Mouse (Mus musculus): Measurements from ENCODE around the gene Kcng1.
A peak's percentile ranks its signal among the peaks of the same experiment; 100 is the strongest.

Gene Kcng1

GRCm38 (mm10) chr2:168259046-168259445 lies 22.5 kb downstream of the Kcng1 start:
- DNase-seq: no peak

- no peak for DNase-seq
Measured at GRCm38 (mm10) chr2:168257188-168257587, 24.3 kb downstream of the Kcng1 start.

- no peak for DNase-seq
Measured at GRCm38 (mm10) chr2:168256506-168256905, 25.0 kb downstream of the Kcng1 start.

- no peak for DNase-seq
Measured at GRCm38 (mm10) chr2:168253822-168254221, 27.7 kb downstream of the Kcng1 start.

GRCm38 (mm10) chr2:168252639-168253292 lies 28.8 kb downstream of the Kcng1 start:
- DNase-seq: peak in 1 of 2 experiments; percentile 15

- peak; percentile 61 to 79 for DNase-seq
Measured at GRCm38 (mm10) chr2:168250270-168250669, 31.3 kb downstream of the Kcng1 start.

GRCm38 (mm10) chr2:168248856-168249245 lies 32.7 kb downstream of the Kcng1 start:
- DNase-seq: no peak

- DNase-seq: no peak
Measured at GRCm38 (mm10) chr2:168248167-168248855, 33.2 kb downstream of the Kcng1 start.

GRCm38 (mm10) chr2:168245571-168245970 lies 36.0 kb downstream of the Kcng1 start:
- no peak for DNase-seq

- no peak for DNase-seq
Measured at GRCm38 (mm10) chr2:168243278-168243677, 38.3 kb downstream of the Kcng1 start.

GRCm38 (mm10) chr2:168242841-168243240 lies 38.7 kb downstream of the Kcng1 start:
- no peak for DNase-seq

- DNase-seq: no peak
Measured at GRCm38 (mm10) chr2:168238335-168238734, 43.2 kb downstream of the Kcng1 start.

- no peak for DNase-seq
Measured at GRCm38 (mm10) chr2:168233286-168233685, 48.2 kb downstream of the Kcng1 start.

- DNase-seq: no peak
Measured at GRCm38 (mm10) chr2:168231471-168231829, 50.1 kb downstream of the Kcng1 start.

GRCm38 (mm10) chr2:168230773-168231470 lies 50.6 kb downstream of the Kcng1 start:
- DNase-seq: peak in 1 of 2 experiments; percentile 5

GRCm38 (mm10) chr2:168230026-168230728 lies 51.4 kb downstream of the Kcng1 start, which contains the start of the genes Gm20716, Dpm1 and Mocs3:
Gm20716 (minus strand) TSS chr2:168230364.
Dpm1 (minus strand) TSS chr2:168230591.
Mocs3 (plus strand) TSS chr2:168230622.
- peak; percentile 81 to 86 for DNase-seq

- peak; percentile 33 to 40 for DNase-seq
Measured at GRCm38 (mm10) chr2:168229116-168230025, 52.2 kb downstream of the Kcng1 start.

GRCm38 (mm10) chr2:168223326-168223725 lies 58.2 kb downstream of the Kcng1 start:
- no peak for DNase-seq

GRCm38 (mm10) chr2:168213788-168214397 lies 67.6 kb downstream of the Kcng1 start:
- DNase-seq: peak in 1 of 2 experiments; percentile 13
